Mouse (Mus musculus) small intestine, adult 2 months (tissue): ENCODE measurements at regions not wholly inside any gene's neighbourhood (a gene's known extent, or its start where the extent isn't known, plus 50 kb on each side); places are given as distances from the start of the nearest gene placed in this dataset.
A peak's percentile ranks its signal among the peaks of the same experiment; 100 is the strongest.

Experiments used
- H3K27ac ChIP-seq: fragments of 200-500 bp; 2 replicates; pipeline ENCODE4 v1.5.1; 2012; ENCODE audit warnings: low read depth, low read length, control low read depth, inconsistent platforms; ENCODE audit not compliant: insufficient read depth
- H3K27me3 ChIP-seq: fragments of 200-500 bp; 2 replicates; pipeline ENCODE4 v1.6.1; 2012; ENCODE audit warnings: mild to moderate bottlenecking, moderate library complexity, low read length, inconsistent platforms; ENCODE audit not compliant: control insufficient read depth, insufficient read depth
- H3K36me3 ChIP-seq: fragments of 200-500 bp; 2 replicates; pipeline ENCODE4 v1.6.1; 2012; ENCODE audit warnings: mild to moderate bottlenecking, low read length, control low read depth, inconsistent platforms; ENCODE audit not compliant: control insufficient read depth, insufficient read depth
- H3K4me1 ChIP-seq: fragments of 200-500 bp; 2 replicates; pipeline ENCODE4 v1.6.1; 2012; ENCODE audit warnings: low read length, inconsistent platforms, mixed read lengths; ENCODE audit not compliant: control insufficient read depth, insufficient read depth, insufficient read length
- H3K4me3 ChIP-seq: fragments of 200-500 bp; 2 replicates; pipeline ENCODE4 v1.5.1; 2012; ENCODE audit warnings: low read depth, mild to moderate bottlenecking, control low read depth, inconsistent platforms, low read length, moderate library complexity
- CTCF ChIP-seq: fragments of 200-500 bp; IDR thresholded peaks from 2 replicates; pipeline ENCODE4 v1.5.1; 2012; ENCODE audit warnings: low read depth, mild to moderate bottlenecking, control low read depth, inconsistent platforms, low read length, moderate library complexity, mixed read lengths; ENCODE audit not compliant: insufficient replicate concordance, insufficient read length; ENCODE audit errors: extremely low read depth
- POLR2A ChIP-seq: fragments of 200-500 bp; IDR thresholded peaks from 2 replicates; pipeline ENCODE4 v1.6.1; 2012; ENCODE audit warnings: low read depth, mild to moderate bottlenecking, control low read depth, inconsistent platforms, low read length, moderate library complexity
- WGBS: fragments of 180-500 bp; shearing (Covaris S2); methylation state at CpG from one replicate; pipeline ENCODE4 v1.1.7; 2018; 5-methylcytosine and 5-hydroxymethylcytosine counted together

GRCm38 (mm10) chr14:99743625-99744297 lies 445.3 kb downstream of the Klf5 start:
- no peaks in the 10 kb centered on the region for H3K27me3 ChIP-seq
- peaks cover 2% of the 10 kb centered on the region; the same call in 1 of the 2 replicates for H3K4me1 ChIP-seq
- 91% methylated on average over 17 of the region's 17 CpGs for WGBS
- TF ChIP-seq CTCF (no peak), POLR2A (no peak)
- no peak overlapping the region for H3K27ac ChIP-seq
- no peaks in the 10 kb centered on the region for H3K36me3 ChIP-seq
- no peak overlapping the region for H3K4me3 ChIP-seq

- Histone ChIP-seq H3K27ac (no peak overlapping the region), H3K27me3 (no peaks in the 10 kb centered on the region), H3K4me3 (no peak overlapping the region), H3K36me3 (no peaks in the 10 kb centered on the region), H3K4me1 (peaks cover 2% of the 10 kb centered on the region; the same call in 1 of the 2 replicates)
- 37% methylated on average over 7 of the region's 7 CpGs for WGBS
- TF ChIP-seq CTCF (no peak), POLR2A (no peak)
Measured at GRCm38 (mm10) chr14:99745209-99745608, 446.7 kb downstream of the Klf5 start.

- no peaks in the 10 kb centered on the region for H3K27me3 ChIP-seq
- H3K27ac ChIP-seq = no peak overlapping the region
- 92% methylated on average over 17 of the region's 17 CpGs for WGBS
- no peaks in the 10 kb centered on the region for H3K36me3 ChIP-seq
- H3K4me3 ChIP-seq = no peak overlapping the region
- H3K4me1 ChIP-seq = peaks cover 2% of the 10 kb centered on the region; the same call in 1 of the 2 replicates
- no peak for TF ChIP-seq POLR2A
- no peak for TF ChIP-seq CTCF
Measured at GRCm38 (mm10) chr14:99748166-99748565, 449.7 kb downstream of the Klf5 start.

GRCm38 (mm10) chr14:99749308-99750305 lies 451.1 kb downstream of the Klf5 start:
- H3K4me3 ChIP-seq = no peak overlapping the region
- H3K36me3 ChIP-seq = no peaks in the 10 kb centered on the region
- no peak overlapping the region for H3K27ac ChIP-seq
- no peaks in the 10 kb centered on the region for H3K27me3 ChIP-seq
- peaks cover 2% of the 10 kb centered on the region; the same call in 1 of the 2 replicates for H3K4me1 ChIP-seq
- TF ChIP-seq POLR2A (no peak), CTCF (no peak)
- 85% methylated on average over 12 of the region's 12 CpGs for whole genome bisulfite sequencing

GRCm38 (mm10) chr14:99758045-99758444 lies 459.6 kb downstream of the Klf5 start:
- WGBS = 51% methylated on average over 5 of the region's 5 CpGs
- peaks cover 15% of the 10 kb centered on the region; the same call in 1 of the 2 replicates for H3K4me1 ChIP-seq
- no peak overlapping the region for H3K27ac ChIP-seq
- TF ChIP-seq CTCF = no peak
- no peaks in the 10 kb centered on the region for H3K27me3 ChIP-seq
- no peaks in the 10 kb centered on the region for H3K36me3 ChIP-seq
- no peak overlapping the region for H3K4me3 ChIP-seq

DNA sequence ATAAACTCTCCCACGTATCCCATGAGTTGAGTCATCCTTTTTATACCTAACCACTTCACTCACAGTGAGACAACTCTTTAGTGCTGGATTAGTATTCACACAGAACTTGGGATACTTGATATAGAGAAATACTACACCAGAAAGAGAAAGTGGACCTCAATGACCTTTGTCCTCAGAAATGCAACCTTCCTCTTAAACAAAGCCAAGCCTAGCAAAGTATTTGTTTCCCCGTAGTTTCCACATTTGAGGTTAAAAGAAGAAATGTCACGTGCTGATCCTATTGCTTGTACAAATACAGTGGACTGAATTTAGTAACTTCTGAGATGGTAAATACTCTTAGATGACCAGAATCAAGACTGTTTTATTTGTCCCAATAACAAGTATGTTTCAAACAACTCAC lies 464.8 kb downstream of the Klf5 start:
- Histone ChIP-seq H3K4me1 (peaks cover 9% of the 10 kb centered on the region; the same call in 1 of the 2 replicates), H3K27ac (no peak overlapping the region), H3K36me3 (no peaks in the 10 kb centered on the region), H3K27me3 (no peaks in the 10 kb centered on the region), H3K4me3 (no peak overlapping the region)
- WGBS = 24% methylated on average over 3 of the region's 3 CpGs
- no peak for TF ChIP-seq CTCF
- TF ChIP-seq POLR2A = no peak

DNA sequence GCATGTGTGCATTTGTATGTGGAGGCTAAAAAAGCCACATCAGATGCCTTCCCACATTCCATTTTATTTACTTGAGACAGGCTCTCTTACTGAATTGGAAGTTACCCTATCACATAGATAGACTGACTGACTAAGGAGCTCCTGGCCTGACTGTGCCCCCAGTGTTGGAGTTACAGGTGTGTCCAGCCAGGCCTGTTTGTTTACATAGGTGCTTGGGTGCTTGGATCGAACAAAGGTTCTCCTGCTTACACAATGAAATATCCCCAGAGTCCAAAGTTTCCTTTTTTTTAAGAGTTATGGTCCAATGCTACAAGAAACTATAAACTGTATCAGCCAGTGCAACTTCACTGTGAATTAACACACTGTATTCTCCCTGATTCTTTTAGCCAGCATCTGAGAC lies 472.5 kb downstream of the Klf5 start:
- no peaks in the 10 kb centered on the region for H3K36me3 ChIP-seq
- no peaks in the 10 kb centered on the region for H3K27me3 ChIP-seq
- WGBS = 16% methylated on average over 1 of the region's 1 CpGs
- H3K4me1 ChIP-seq = peaks cover 10% of the 10 kb centered on the region; the same call in 1 of the 2 replicates
- H3K27ac ChIP-seq = peak overlapping the region; percentile 93
- H3K4me3 ChIP-seq = no peak overlapping the region
- TF ChIP-seq POLR2A (no peak), CTCF (no peak)
